Comparison of ENCODE assay signal across 9 mouse cellular contexts in the genomic region with DNA sequence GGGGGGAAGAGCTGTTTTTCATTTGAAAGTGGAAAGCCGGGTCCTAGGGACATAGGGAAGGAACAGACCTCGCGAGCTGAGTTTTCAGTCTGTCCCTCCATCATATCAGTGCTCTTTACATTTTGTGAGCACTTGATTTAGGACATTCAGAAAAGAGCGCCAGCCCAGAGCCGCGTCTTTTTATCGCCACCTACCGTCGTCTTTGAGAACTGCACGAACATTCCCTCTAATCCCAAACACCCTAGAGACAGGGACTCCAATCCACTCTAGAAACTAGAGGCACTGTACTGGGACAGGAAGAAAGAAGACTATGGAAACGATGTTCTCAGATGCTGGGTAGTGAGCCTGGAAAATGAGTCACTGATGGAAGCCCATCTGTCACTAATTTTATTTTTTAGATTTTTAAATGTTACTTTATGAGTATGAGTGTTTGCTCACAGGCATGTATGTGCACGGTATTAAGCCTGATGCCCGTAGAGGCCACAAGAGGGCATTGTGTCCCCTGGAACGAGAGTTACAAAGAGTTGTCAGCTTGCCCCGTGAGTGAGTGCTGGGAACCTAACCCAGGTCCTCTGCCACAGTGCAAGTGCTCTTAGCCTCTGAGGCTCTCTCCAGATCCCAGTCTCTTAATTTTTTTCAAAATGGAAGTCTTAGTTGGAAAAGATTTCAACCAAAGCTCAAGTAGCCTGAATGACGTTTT. TPM values are rescaled to one million over a fixed set of nuclear protein-coding genes. Genes with fewer than 3 reads are reported as not detected.
DNase-seq lines count a peak whose midpoint lies in the region; ATAC-seq and TF ChIP-seq lines count a peak whose summit lies in the region.
"Had no signal": no experiment of that assay in that cellular context is flagged by ENCODE, and none has a peak within 500 bp of the region (broad histone marks: within the 10 kb centered on the region; RNA-seq: fewer than 3 reads in every experiment).

No protein-coding gene starts in this region.

- H3K4me3 ChIP-seq in testis, adult 2 months (ENCODE audit: control insufficient read depth, low read depth, low read length): no peak overlapping the region
- H3K4me3 ChIP-seq in cerebellum, adult 2 months (replicated peaks; ENCODE audit: insufficient read depth, low read depth, low read length): no peak overlapping the region
- no peak overlapping the region for H3K4me3 ChIP-seq in hindbrain, embryonic 14.5 days (replicated peaks; ENCODE audit: low read length)
- no peak overlapping the region for H3K4me3 ChIP-seq in midbrain, embryonic 13.5 days (replicated peaks)
- no peak overlapping the region for H3K4me3 ChIP-seq in spleen, adult 2 months (ENCODE audit: extremely low read depth, insufficient read depth, insufficient read length)
- H3K4me3 ChIP-seq: embryonic facial prominence, embryonic 12.5 days had no signal

- no peaks in the 10 kb centered on the region for H3K36me3 ChIP-seq in testis, adult 2 months (ENCODE audit: control insufficient read depth, insufficient read depth, low read length)
- no peaks in the 10 kb centered on the region for H3K36me3 ChIP-seq in hindbrain, embryonic 14.5 days (replicated peaks; ENCODE audit: control insufficient read depth, insufficient read depth)
- no peaks in the 10 kb centered on the region for H3K36me3 ChIP-seq in midbrain, embryonic 13.5 days
- no peaks in the 10 kb centered on the region for H3K36me3 ChIP-seq in spleen, adult 2 months (ENCODE audit: control insufficient read depth, insufficient read depth, low read length)
- H3K36me3 ChIP-seq: embryonic facial prominence, embryonic 12.5 days had no signal

- peak; percentile 68; the same call in 1 of the 2 replicates for TF ChIP-seq CTCF in testis, adult 2 months (IDR thresholded peaks at IDR 0.05; ENCODE audit: control insufficient read depth, insufficient read depth, insufficient replicate concordance, low read depth, low read length)
- peak; percentile 71 for TF ChIP-seq CTCF in cerebellum, adult 2 months (IDR thresholded peaks at IDR 0.05; ENCODE audit: borderline replicate concordance, insufficient read depth, low read depth, low read length)
- TF ChIP-seq CTCF in spleen, adult 2 months (IDR thresholded peaks at IDR 0.05; ENCODE audit: extremely low read depth, insufficient read depth, insufficient read length, insufficient replicate concordance): peak; percentile 53; the same call in 1 of the 2 replicates

- peak; percentile 80 for ATAC-seq in frontal cortex, adult (ENCODE audit: low TSS enrichment)
- ATAC-seq in hindbrain, embryonic 14.5 days (ENCODE audit: low FRiP score): no peak
- ATAC-seq in midbrain, embryonic 13.5 days: 0 out of 2 replicates have a peak, but pooled peaks have one; percentile 50

- H3K4me2 ChIP-seq in hindbrain, embryonic 14.5 days (replicated peaks): no peak overlapping the region
- H3K4me2 ChIP-seq in midbrain, embryonic 13.5 days (replicated peaks): peak overlapping the region; percentile 36
- H3K4me2 ChIP-seq: embryonic facial prominence, embryonic 12.5 days had no signal

- no peaks in the 10 kb centered on the region for H3K4me1 ChIP-seq in testis, adult 2 months (ENCODE audit: control insufficient read depth, insufficient read depth, low read length)
- no peaks in the 10 kb centered on the region for H3K4me1 ChIP-seq in cerebellum, adult 2 months (ENCODE audit: control insufficient read depth, insufficient read depth, low read length)
- no peaks in the 10 kb centered on the region for H3K4me1 ChIP-seq in hindbrain, embryonic 14.5 days (replicated peaks; ENCODE audit: control insufficient read depth, insufficient read depth, low read length)
- 0 out of 2 replicates have a peak, but pooled peaks cover 2% of the 10 kb centered on the region for H3K4me1 ChIP-seq in midbrain, embryonic 13.5 days (replicated peaks)
- H3K4me1 ChIP-seq in spleen, adult 2 months (ENCODE audit: control insufficient read depth, insufficient read depth, insufficient read length): no peaks in the 10 kb centered on the region
- H3K4me1 ChIP-seq: embryonic facial prominence, embryonic 12.5 days had no signal

- 23% methylated on average over 16 of the region's 16 CpGs for WGBS in cerebellum, adult 2 months
- 25% methylated on average over 16 of the region's 16 CpGs for WGBS in hindbrain, embryonic 14.5 days
- 25% methylated on average over 16 of the region's 16 CpGs for WGBS in midbrain, embryonic 13.5 days
- 25% methylated on average over 16 of the region's 16 CpGs for WGBS in spleen, adult 2 months

- no peak for TF ChIP-seq POLR2A in testis, adult 2 months (IDR thresholded peaks at IDR 0.05; ENCODE audit: control insufficient read depth, low read depth, low read length)
- TF ChIP-seq POLR2A in cerebellum, adult 2 months (IDR thresholded peaks at IDR 0.05; ENCODE audit: borderline replicate concordance, insufficient read depth, low read length): no peak
- TF ChIP-seq POLR2A in spleen, adult 2 months (IDR thresholded peaks at IDR 0.05; ENCODE audit: low read depth, low read length): no peak

- H3K9ac ChIP-seq in hindbrain, embryonic 14.5 days: no peak overlapping the region
- no peak overlapping the region for H3K9ac ChIP-seq in midbrain, embryonic 13.5 days (replicated peaks)
- H3K9ac ChIP-seq: embryonic facial prominence, embryonic 12.5 days had no signal

- H3K27me3 ChIP-seq in testis, adult 2 months (ENCODE audit: control insufficient read depth, insufficient read depth, low read length): no peaks in the 10 kb centered on the region
- no peaks in the 10 kb centered on the region for H3K27me3 ChIP-seq in cerebellum, adult 2 months (ENCODE audit: control insufficient read depth, insufficient read depth, low read length)
- H3K27me3 ChIP-seq in hindbrain, embryonic 14.5 days (ENCODE audit: control insufficient read depth, insufficient read depth, low read length): 0 out of 2 replicates have a peak, but pooled peaks cover 4% of the 10 kb centered on the region
- H3K27me3 ChIP-seq in midbrain, embryonic 13.5 days: no peaks in the 10 kb centered on the region
- H3K27me3 ChIP-seq in spleen, adult 2 months (ENCODE audit: control insufficient read depth, insufficient read depth, low read length): no peaks in the 10 kb centered on the region
- H3K27me3 ChIP-seq: embryonic facial prominence, embryonic 12.5 days had no signal

- no peaks in the 10 kb centered on the region for H3K9me3 ChIP-seq in hindbrain, embryonic 14.5 days (ENCODE audit: control insufficient read depth, low read length)
- H3K9me3 ChIP-seq in midbrain, embryonic 13.5 days: no peaks in the 10 kb centered on the region
- H3K9me3 ChIP-seq: embryonic facial prominence, embryonic 12.5 days had no signal

- no peak overlapping the region for H3K27ac ChIP-seq in testis, adult 2 months (ENCODE audit: control insufficient read depth, insufficient read depth, low read depth, low read length)
- no peak overlapping the region for H3K27ac ChIP-seq in cerebellum, adult 2 months (ENCODE audit: insufficient read depth, low read length)
- H3K27ac ChIP-seq in hindbrain, embryonic 14.5 days: no peak overlapping the region
- H3K27ac ChIP-seq in midbrain, embryonic 13.5 days: no peak overlapping the region
- H3K27ac ChIP-seq in spleen, adult 2 months (ENCODE audit: insufficient read depth, low read length): no peak overlapping the region
- H3K27ac ChIP-seq: embryonic facial prominence, embryonic 12.5 days had no signal

- intact Hi-C loops in left cerebral cortex, postnatal 10 days (cut with DNase I): loop anchor here (5.0 to 10.0 kb wide), 5 partner anchors 94 to 514 kb away; a partner anchor contains a TSS

- DNase-seq in testis, postnatal 14 days (ENCODE audit: low spot score): no peak
- peak; percentile 46 to 68 for DNase-seq in cerebellum, adult 2 months
- DNase-seq in hindbrain, embryonic 14.5 days (ENCODE audit: low spot score): peak; percentile 91
- peak; percentile 63 to 68 for DNase-seq in left cerebral cortex, postnatal 10 days (ENCODE audit: extremely low spot score in 1 of 2, low spot score in 2 of 2)
- DNase-seq in spleen, adult 2 months (ENCODE audit: low read depth in 1 of 2, low spot score in 2 of 2): peak in 1 of 2 experiments; percentile 27

RNA-seq across cellular contexts. Expression of a gene that starts 11.9 kb away (rescaled TPM):
- polyA plus RNA-seq in testis, adult 2 months (2012; rRNA removed): 38.1 and 41.7 TPM in 2 replicates
- 254 and 260 TPM in 2 replicates for polyA plus RNA-seq in cerebellum, adult 2 months (2012; rRNA removed)
- 502 and 544 TPM in 2 replicates for polyA plus RNA-seq in hindbrain, embryonic 14.5 days (2014; fragmentation: Nextera tagmentation; extraction: Ambion mirVana)
- total RNA-seq in left cerebral cortex, postnatal 10 days (2021): 100 to 1,000 TPM; 149 to 163 TPM
- 522 and 549 TPM in 2 replicates for polyA plus RNA-seq in midbrain, embryonic 13.5 days (2015; fragmentation: Nextera tagmentation; extraction: Ambion mirVana)
- polyA plus RNA-seq in spleen, adult 2 months (2012; rRNA removed): 21.5 and 22.8 TPM in 2 replicates

RNA-seq across cellular contexts. Expression of a gene that starts 46.3 kb away (rescaled TPM):
- 3.2 and 6.4 TPM in 2 replicates for polyA plus RNA-seq in testis, adult 2 months (2012; rRNA removed)
- 27.9 and 28.2 TPM in 2 replicates for polyA plus RNA-seq in cerebellum, adult 2 months (2012; rRNA removed)
- 5.3 and 5.5 TPM in 2 replicates for polyA plus RNA-seq in hindbrain, embryonic 14.5 days (2014; fragmentation: Nextera tagmentation; extraction: Ambion mirVana)
- 1 to 10 TPM; 4.1 to 4.4 TPM for total RNA-seq in left cerebral cortex, postnatal 10 days (2021)
- polyA plus RNA-seq in midbrain, embryonic 13.5 days (2015; fragmentation: Nextera tagmentation; extraction: Ambion mirVana): 4.6 and 4.8 TPM in 2 replicates
- 98.0 and 117 TPM in 2 replicates for polyA plus RNA-seq in spleen, adult 2 months (2012; rRNA removed)
